Mouse (Mus musculus): ENCODE measurements around the gene Rad51b. TPM values are rescaled to one million over a fixed set of nuclear protein-coding genes. Genes with fewer than 3 reads are reported as not detected.

Rad51b gene
- polyA plus RNA-seq, 1 experiment from 2014 or later: 9.0 TPM

GRCm38 (mm10) chr12:79814312-79815091 is 517.4 kb downstream of the Rad51b start:
- no peak overlapping the region for H3K4me3 ChIP-seq
- no peak overlapping the region for H3K27ac ChIP-seq
- H3K4me2 ChIP-seq: no peak overlapping the region
- no peaks in the 10 kb centered on the region for H3K36me3 ChIP-seq
- peaks cover 7% of the 10 kb centered on the region; the same call in 1 of the 2 replicates for H3K4me1 ChIP-seq
- no peak for ATAC-seq (ENCODE audit: borderline replicate concordance, extremely low read depth, low FRiP score, low TSS enrichment)
- H3K9me3 ChIP-seq: no peaks in the 10 kb centered on the region
- no peaks in the 10 kb centered on the region for H3K27me3 ChIP-seq
- H3K9ac ChIP-seq: no peak overlapping the region
- WGBS: 80% methylated on average over 20 of the region's 20 CpGs

- H3K27me3 ChIP-seq: no peaks in the 10 kb centered on the region
- H3K27ac ChIP-seq: no peak overlapping the region
- peaks cover 12% of the 10 kb centered on the region; the same call in 1 of the 2 replicates for H3K4me1 ChIP-seq
- H3K4me3 ChIP-seq: no peak overlapping the region
- H3K36me3 ChIP-seq: no peaks in the 10 kb centered on the region
- whole genome bisulfite sequencing: 26% methylated on average over 4 of the region's 4 CpGs
- no peak for ATAC-seq (ENCODE audit: borderline replicate concordance, extremely low read depth, low FRiP score, low TSS enrichment)
- H3K9me3 ChIP-seq: no peaks in the 10 kb centered on the region
- no peak overlapping the region for H3K4me2 ChIP-seq
- H3K9ac ChIP-seq: no peak overlapping the region
These were observed 519.2 kb downstream of the Rad51b start for GRCm38 (mm10) chr12:79816241-79816640.

GRCm38 (mm10) chr12:79820228-79820958 is 523.3 kb downstream of the Rad51b start:
- Histone ChIP-seq H3K27ac (0 out of 2 replicates have a peak overlapping the region, but pooled peaks have one; percentile 0), H3K4me3 (no peak overlapping the region), H3K4me2 (no peak overlapping the region), H3K9me3 (no peaks in the 10 kb centered on the region), H3K9ac (no peak overlapping the region), H3K4me1 (peaks cover 25% of the 10 kb centered on the region), H3K36me3 (no peaks in the 10 kb centered on the region), H3K27me3 (no peaks in the 10 kb centered on the region)
- 70% methylated on average over 8 of the region's 8 CpGs for WGBS
- no peak for ATAC-seq (ENCODE audit: borderline replicate concordance, extremely low read depth, low FRiP score, low TSS enrichment)

- no peak overlapping the region for H3K27ac ChIP-seq
- H3K9me3 ChIP-seq: no peaks in the 10 kb centered on the region
- H3K4me3 ChIP-seq: no peak overlapping the region
- 57% methylated on average over 5 of the region's 5 CpGs for WGBS
- no peaks in the 10 kb centered on the region for H3K27me3 ChIP-seq
- H3K4me2 ChIP-seq: no peak overlapping the region
- peaks cover 34% of the 10 kb centered on the region for H3K4me1 ChIP-seq
- no peak overlapping the region for H3K9ac ChIP-seq
- no peaks in the 10 kb centered on the region for H3K36me3 ChIP-seq
- no peak; the same call in 1 of the 2 replicates for ATAC-seq (ENCODE audit: borderline replicate concordance, extremely low read depth, low FRiP score, low TSS enrichment)
These were observed 524.8 kb downstream of the Rad51b start for GRCm38 (mm10) chr12:79821901-79822300.

GRCm38 (mm10) chr12:79822401-79822800 is 525.3 kb downstream of the Rad51b start:
- ATAC-seq (ENCODE audit: borderline replicate concordance, extremely low read depth, low FRiP score, low TSS enrichment): no peak
- H3K9ac ChIP-seq: no peak overlapping the region
- H3K4me1 ChIP-seq: peaks cover 39% of the 10 kb centered on the region
- no peak overlapping the region for H3K4me2 ChIP-seq
- WGBS: 63% methylated on average over 2 of the region's 2 CpGs
- H3K27me3 ChIP-seq: no peaks in the 10 kb centered on the region
- no peaks in the 10 kb centered on the region for H3K9me3 ChIP-seq
- no peak overlapping the region for H3K4me3 ChIP-seq
- H3K27ac ChIP-seq: 0 out of 2 replicates have a peak overlapping the region, but pooled peaks have one; percentile 1
- no peaks in the 10 kb centered on the region for H3K36me3 ChIP-seq

- H3K27ac ChIP-seq: no peak overlapping the region; the same call in 1 of the 2 replicates
- no peak overlapping the region for H3K4me2 ChIP-seq
- WGBS: 37% methylated on average over 7 of the region's 7 CpGs
- no peak overlapping the region for H3K4me3 ChIP-seq
- H3K4me1 ChIP-seq: peaks cover 46% of the 10 kb centered on the region
- H3K9me3 ChIP-seq: no peaks in the 10 kb centered on the region
- ATAC-seq (ENCODE audit: borderline replicate concordance, extremely low read depth, low FRiP score, low TSS enrichment): no peak
- H3K36me3 ChIP-seq: no peaks in the 10 kb centered on the region
- no peaks in the 10 kb centered on the region for H3K27me3 ChIP-seq
- no peak overlapping the region for H3K9ac ChIP-seq
These were observed 528.8 kb downstream of the Rad51b start for GRCm38 (mm10) chr12:79825922-79826321.

- Histone ChIP-seq H3K9me3 (no peaks in the 10 kb centered on the region), H3K9ac (no peak overlapping the region), H3K27me3 (no peaks in the 10 kb centered on the region), H3K4me1 (peaks cover 44% of the 10 kb centered on the region), H3K27ac (peak overlapping the region; percentile 32; the same call in 1 of the 2 replicates), H3K4me3 (no peak overlapping the region), H3K36me3 (no peaks in the 10 kb centered on the region), H3K4me2 (no peak overlapping the region)
- ATAC-seq (ENCODE audit: borderline replicate concordance, extremely low read depth, low FRiP score, low TSS enrichment): no peak
- WGBS: 55% methylated on average over 5 of the region's 5 CpGs
These were observed 530.2 kb downstream of the Rad51b start for GRCm38 (mm10) chr12:79827233-79827692.

- H3K36me3 ChIP-seq: no peaks in the 10 kb centered on the region
- WGBS: 54% methylated on average over 4 of the region's 4 CpGs
- H3K4me1 ChIP-seq: peaks cover 40% of the 10 kb centered on the region
- no peak overlapping the region for H3K4me3 ChIP-seq
- no peaks in the 10 kb centered on the region for H3K9me3 ChIP-seq
- H3K27ac ChIP-seq: peak overlapping the region; percentile 32; the same call in 1 of the 2 replicates
- ATAC-seq (ENCODE audit: borderline replicate concordance, extremely low read depth, low FRiP score, low TSS enrichment): no peak
- H3K27me3 ChIP-seq: no peaks in the 10 kb centered on the region
- no peak overlapping the region for H3K4me2 ChIP-seq
- H3K9ac ChIP-seq: no peak overlapping the region
These were observed 530.7 kb downstream of the Rad51b start for GRCm38 (mm10) chr12:79827735-79828134.

GRCm38 (mm10) chr12:79830686-79831085 is 533.6 kb downstream of the Rad51b start:
- peak overlapping the region; percentile 17 for H3K27ac ChIP-seq
- 34% methylated on average over 1 of the region's 1 CpGs for WGBS
- no peaks in the 10 kb centered on the region for H3K9me3 ChIP-seq
- ATAC-seq (ENCODE audit: borderline replicate concordance, extremely low read depth, low FRiP score, low TSS enrichment): peak; percentile 49
- no peaks in the 10 kb centered on the region for H3K36me3 ChIP-seq
- H3K4me1 ChIP-seq: peaks cover 47% of the 10 kb centered on the region
- no peak overlapping the region for H3K4me3 ChIP-seq
- no peak overlapping the region for H3K4me2 ChIP-seq
- H3K9ac ChIP-seq: no peak overlapping the region
- no peaks in the 10 kb centered on the region for H3K27me3 ChIP-seq

- peaks cover 50% of the 10 kb centered on the region for H3K4me1 ChIP-seq
- H3K36me3 ChIP-seq: no peaks in the 10 kb centered on the region
- no peaks in the 10 kb centered on the region for H3K27me3 ChIP-seq
- no peak overlapping the region for H3K9ac ChIP-seq
- H3K9me3 ChIP-seq: no peaks in the 10 kb centered on the region
- ATAC-seq (ENCODE audit: borderline replicate concordance, extremely low read depth, low FRiP score, low TSS enrichment): no peak
- 89% methylated on average over 6 of the region's 6 CpGs for WGBS
- H3K27ac ChIP-seq: no peak overlapping the region
- H3K4me3 ChIP-seq: no peak overlapping the region
- no peak overlapping the region for H3K4me2 ChIP-seq
These were observed 535.5 kb downstream of the Rad51b start for GRCm38 (mm10) chr12:79832611-79833010.

- ATAC-seq (ENCODE audit: borderline replicate concordance, extremely low read depth, low FRiP score, low TSS enrichment): no peak
- Histone ChIP-seq H3K36me3 (no peaks in the 10 kb centered on the region), H3K4me1 (peaks cover 70% of the 10 kb centered on the region), H3K4me2 (no peak overlapping the region), H3K9me3 (no peaks in the 10 kb centered on the region), H3K4me3 (no peak overlapping the region), H3K9ac (no peak overlapping the region), H3K27ac (no peak overlapping the region), H3K27me3 (no peaks in the 10 kb centered on the region)
- WGBS: 94% methylated on average over 8 of the region's 8 CpGs
These were observed 538.4 kb downstream of the Rad51b start for GRCm38 (mm10) chr12:79835521-79835920.
